Mouse (Mus musculus) midbrain, embryonic 12.5 days (tissue): ENCODE measurements at regions not wholly inside any gene's neighbourhood (a gene's known extent, or its start where the extent isn't known, plus 50 kb on each side); places are given as distances from the start of the nearest gene placed in this dataset.
A peak's percentile ranks its signal among the peaks of the same experiment; 100 is the strongest.

Experiments
- ATAC-seq: fragments of 200-750 bp; cut with Nextera tagmentation; 2 replicates; pipeline ENCODE4 v1.8.0; 2017; ENCODE audit warnings: low read depth, moderate TSS enrichment, moderate library complexity; ENCODE audit not compliant: low FRiP score
- H3K27ac ChIP-seq: fragments of 300-500 bp; sonication (generic); replicated peaks from 2 replicates; pipeline ENCODE4 v1.5.1; 2016; ENCODE audit warnings: mild to moderate bottlenecking
- H3K27me3 ChIP-seq: fragments of 300-500 bp; sonication (generic); 2 replicates; pipeline ENCODE4 v1.6.1; 2016; ENCODE audit warnings: mild to moderate bottlenecking
- H3K36me3 ChIP-seq: fragments of 300-500 bp; sonication (generic); 2 replicates; pipeline ENCODE4 v1.6.1; 2016
- H3K4me1 ChIP-seq: fragments of 300-500 bp; sonication (generic); 2 replicates; pipeline ENCODE4 v1.6.1; 2016
- H3K4me2 ChIP-seq: fragments of 300-500 bp; sonication (generic); replicated peaks from 2 replicates; pipeline ENCODE4 v1.6.1; 2016; ENCODE audit warnings: mild to moderate bottlenecking, moderate library complexity
- H3K4me3 ChIP-seq: fragments of 300-500 bp; sonication (generic); 2 replicates; pipeline ENCODE4 v1.5.1; 2016; ENCODE audit warnings: mild to moderate bottlenecking
- H3K9ac ChIP-seq: fragments of 300-500 bp; sonication (generic); replicated peaks from 2 replicates; pipeline ENCODE4 v1.6.1; 2016; ENCODE audit warnings: mild to moderate bottlenecking, moderate library complexity
- H3K9me3 ChIP-seq: fragments of 300-500 bp; sonication (generic); 2 replicates; pipeline ENCODE4 v1.6.1; 2016; ENCODE audit warnings: mild to moderate bottlenecking
- WGBS: fragments of 180-500 bp; shearing (Covaris S2); methylation state at CpG from one replicate; pipeline ENCODE4 v1.1.7; 2016; 5-methylcytosine and 5-hydroxymethylcytosine counted together

- no peaks in the 10 kb centered on the region for H3K4me1 ChIP-seq
- no peaks in the 10 kb centered on the region for H3K27me3 ChIP-seq
- peak; percentile 44; the same call in 1 of the 2 replicates for ATAC-seq
- H3K36me3 ChIP-seq = no peaks in the 10 kb centered on the region
- WGBS = 27% methylated on average over 3 of the region's 3 CpGs
- no peak overlapping the region for H3K4me2 ChIP-seq
- H3K27ac ChIP-seq = no peak overlapping the region
- no peak overlapping the region for H3K4me3 ChIP-seq
- H3K9ac ChIP-seq = no peak overlapping the region
- no peaks in the 10 kb centered on the region for H3K9me3 ChIP-seq
Observed at GRCm38 (mm10) chrX:111052943-111053342, 57.3 kb upstream of the Cylc1 start.
